7 mouse cellular contexts compared by ENCODE assay signal in the genomic region with DNA sequence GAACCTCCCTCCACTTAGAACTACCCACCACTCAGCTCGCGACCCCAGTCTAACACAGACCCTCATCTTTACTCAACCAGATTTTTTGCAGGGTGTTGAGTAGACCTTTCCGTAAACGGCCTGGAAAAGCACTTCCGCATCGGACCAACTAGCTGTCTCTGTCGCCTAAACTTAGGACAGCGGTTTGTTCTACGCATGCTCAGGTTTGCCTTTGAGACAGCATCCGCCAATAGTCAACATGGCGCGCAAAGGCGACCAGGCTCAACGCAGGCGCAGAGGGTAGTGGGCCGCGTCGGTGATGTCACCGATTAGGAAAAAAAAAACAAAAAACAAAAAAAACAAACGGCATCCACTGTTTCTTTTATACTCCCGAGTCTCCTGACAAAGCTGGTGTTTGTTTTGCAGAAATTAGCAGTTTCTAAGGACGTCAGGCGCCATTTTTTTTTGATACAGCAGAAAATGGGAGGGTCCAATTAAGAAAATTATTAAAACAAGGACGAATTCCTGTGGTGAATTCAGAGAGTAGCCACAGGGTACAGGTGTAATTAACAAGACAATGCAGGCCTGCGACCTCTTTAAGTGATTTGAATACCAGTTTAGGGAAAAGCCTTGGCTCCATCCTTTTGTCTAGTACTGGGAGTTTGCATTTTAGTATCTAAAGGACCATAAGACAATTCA. TPM values are rescaled to one million over a fixed set of nuclear protein-coding genes. Genes with fewer than 3 reads are reported as not detected.
A peak's percentile ranks its signal among the peaks of the same experiment; 100 is the strongest.
DNase-seq lines count a peak whose midpoint lies in the region; ATAC-seq and TF ChIP-seq lines count a peak whose summit lies in the region.

A gene (minus strand): TSS at position 451 of the 678 bp plus-strand sequence.

- no peaks in the 10 kb centered on the region for H3K79me2 ChIP-seq in heart, adult 2 months (replicated peaks; ENCODE audit: control insufficient read depth, insufficient read depth, low read length)

- H3K4me1 ChIP-seq in embryonic facial prominence, embryonic 13.5 days: no peaks in the 10 kb centered on the region
- no peaks in the 10 kb centered on the region for H3K4me1 ChIP-seq in heart, adult 2 months (ENCODE audit: control insufficient read depth, insufficient read depth, low read length)
- no peaks in the 10 kb centered on the region for H3K4me1 ChIP-seq in limb, embryonic 13.5 days
- H3K4me1 ChIP-seq in midbrain, embryonic 16.5 days (ENCODE audit: control insufficient read depth, insufficient read depth, low read length): no peaks in the 10 kb centered on the region

- peak; percentile 47; the same call in 1 of the 2 replicates for TF ChIP-seq EP300 in heart, adult 2 months (IDR thresholded peaks at IDR 0.05; ENCODE audit: insufficient read depth, low read depth, low read length)

- H3K4me2 ChIP-seq in embryonic facial prominence, embryonic 13.5 days: peak within 1 kb of the TSS; percentile 56
- H3K4me2 ChIP-seq in limb, embryonic 13.5 days (replicated peaks): peak within 1 kb of the TSS; percentile 59
- H3K4me2 ChIP-seq in midbrain, embryonic 16.5 days (ENCODE audit: low read length): peak within 1 kb of the TSS; percentile 60

- H3K27ac ChIP-seq in embryonic facial prominence, embryonic 13.5 days: no peak within 1 kb of the TSS
- H3K27ac ChIP-seq in heart, adult 2 months: peak within 1 kb of the TSS; percentile 59
- H3K27ac ChIP-seq in limb, embryonic 13.5 days: no peak within 1 kb of the TSS
- H3K27ac ChIP-seq in midbrain, embryonic 16.5 days (ENCODE audit: low read length): peak within 1 kb of the TSS; percentile 69

- H3K4me3 ChIP-seq in embryonic facial prominence, embryonic 13.5 days: peak within 1 kb of the TSS; percentile 53
- peak within 1 kb of the TSS; percentile 52 for H3K4me3 ChIP-seq in heart, adult 2 months
- H3K4me3 ChIP-seq in limb, embryonic 13.5 days: peak within 1 kb of the TSS; percentile 51
- H3K4me3 ChIP-seq in midbrain, embryonic 16.5 days (ENCODE audit: low read depth, low read length): peak within 1 kb of the TSS; percentile 50

- intact Hi-C loops in heart, adult 2 months (cut with DNase I): loop anchor here (2.0 to 10.0 kb wide), 3 partner anchors 27 to 207 kb away; a partner anchor contains a TSS

- no peaks in the 10 kb centered on the region for H3K27me3 ChIP-seq in embryonic facial prominence, embryonic 13.5 days
- no peaks in the 10 kb centered on the region for H3K27me3 ChIP-seq in heart, adult 2 months (ENCODE audit: control insufficient read depth, insufficient read depth, low read length)
- no peaks in the 10 kb centered on the region for H3K27me3 ChIP-seq in limb, embryonic 13.5 days
- no peaks in the 10 kb centered on the region for H3K27me3 ChIP-seq in midbrain, embryonic 16.5 days (ENCODE audit: control insufficient read depth, insufficient read depth, low read depth, low read length)

- peak within 1 kb of the TSS; percentile 66 for H3K9ac ChIP-seq in embryonic facial prominence, embryonic 13.5 days
- peak within 1 kb of the TSS; percentile 44 for H3K9ac ChIP-seq in heart, adult 2 months (ENCODE audit: low read depth, low read length)
- H3K9ac ChIP-seq in limb, embryonic 13.5 days: peak within 1 kb of the TSS; percentile 63
- peak within 1 kb of the TSS; percentile 69 for H3K9ac ChIP-seq in midbrain, embryonic 16.5 days (ENCODE audit: low read depth, low read length)

- H3K36me3 ChIP-seq in embryonic facial prominence, embryonic 13.5 days: no peaks in the 10 kb centered on the region
- no peaks in the 10 kb centered on the region for H3K36me3 ChIP-seq in heart, adult 2 months (ENCODE audit: control insufficient read depth, insufficient read depth, low read length)
- H3K36me3 ChIP-seq in limb, embryonic 13.5 days: no peaks in the 10 kb centered on the region
- H3K36me3 ChIP-seq in midbrain, embryonic 16.5 days (ENCODE audit: control insufficient read depth, insufficient read depth, low read length): no peaks in the 10 kb centered on the region

- TF ChIP-seq CTCF in heart, adult 2 months (IDR thresholded peaks at IDR 0.05): no peak

- peak; percentile 84 to 85 for DNase-seq in adrenal gland, postnatal 36 days
- peak; percentile 84 to 86 for DNase-seq in heart, adult 2 months
- DNase-seq in kidney, adult 8-10 months: peak; percentile 75 to 76
- DNase-seq in spleen, postnatal 10 days (ENCODE audit: low spot score in 2 of 2): peak; percentile 43 to 78

- peak; percentile 80 for ATAC-seq in embryonic facial prominence, embryonic 13.5 days (ENCODE audit: insufficient number of reproducible peaks, insufficient read depth, low FRiP score, low TSS enrichment, low read depth)
- ATAC-seq in limb, embryonic 13.5 days (ENCODE audit: low FRiP score, low read depth): peak; percentile 94
- ATAC-seq in midbrain, embryonic 16.5 days: peak; percentile 99

- TF ChIP-seq POLR2A in heart, adult 2 months (IDR thresholded peaks at IDR 0.05; ENCODE audit: insufficient read depth, low read depth, low read length): peak; percentile 73

- no peaks in the 10 kb centered on the region for H3K9me3 ChIP-seq in embryonic facial prominence, embryonic 13.5 days
- no peaks in the 10 kb centered on the region for H3K9me3 ChIP-seq in limb, embryonic 13.5 days
- H3K9me3 ChIP-seq in midbrain, embryonic 16.5 days (replicated peaks; ENCODE audit: control insufficient read depth, low read length, poor library complexity, severe bottlenecking): no peaks in the 10 kb centered on the region

- 22% methylated on average over 25 of the region's 25 CpGs for WGBS in embryonic facial prominence, embryonic 13.5 days
- WGBS in heart, adult 2 months: 16% methylated on average over 25 of the region's 25 CpGs
- 21% methylated on average over 25 of the region's 25 CpGs for WGBS in limb, embryonic 13.5 days
- 17% methylated on average over 25 of the region's 25 CpGs for WGBS in midbrain, embryonic 16.5 days

RNA-seq across cellular contexts. Expression of the gene that starts here (rescaled TPM):
- total RNA-seq in adrenal gland, postnatal 36 days (2021): 1 to 10 TPM; 6.8 to 7.9 TPM
- 8.3 and 8.7 TPM in 2 replicates for polyA plus RNA-seq in embryonic facial prominence, embryonic 13.5 days (2015; fragmentation: Nextera tagmentation; extraction: Ambion mirVana)
- 1 to 10 TPM; 2.7 to 3.1 TPM for total RNA-seq in heart, adult 2 months (2021)
- 0.74 and 1.6 TPM in 2 replicates for polyA plus RNA-seq in heart, adult 2 months (2012; rRNA removed)
- polyA plus RNA-seq in limb, embryonic 13.5 days (2015; fragmentation: Nextera tagmentation; extraction: Ambion mirVana): 5.3 and 6.1 TPM in 2 replicates
- polyA plus RNA-seq in midbrain, embryonic 16.5 days (2015; fragmentation: Nextera tagmentation; extraction: Ambion mirVana): 7.7 and 8.9 TPM in 2 replicates

Comparison
In these comparisons a context has a peak if more than half of its experiments do, and no peak if none do; other contexts are left out.
1. H3K27ac ChIP-seq: peak in heart, adult 2 months (single experiment) and midbrain, embryonic 16.5 days (single experiment); none in embryonic facial prominence, embryonic 13.5 days (single experiment) and limb, embryonic 13.5 days (single experiment).
2. Peak in every context shown above with its lines, with median percentiles within 50 percentile points of each other: DNase-seq, ATAC-seq, H3K4me2 ChIP-seq, H3K4me3 ChIP-seq and H3K9ac ChIP-seq.